Mouse (Mus musculus): ENCODE results near the gene Jkamp. TPM values are rescaled to one million over a fixed set of nuclear protein-coding genes. Genes with fewer than 3 reads are reported as not detected.

Gene Jkamp
- polyA plus RNA-seq, 1 experiment from 2014 or later: 22.9 TPM

- peaks cover 67% of the 10 kb centered on the region for H3K36me3 ChIP-seq
- H3K27ac ChIP-seq: no peak overlapping the region
- no peak for ATAC-seq
- no peaks in the 10 kb centered on the region for H3K27me3 ChIP-seq (replicated peaks)
- H3K4me3 ChIP-seq: no peak overlapping the region
- 88% methylated on average over 8 of the region's 8 CpGs for WGBS (ENCODE audit: insufficient replicate concordance)
- H3K9me3 ChIP-seq (replicated peaks): no peaks in the 10 kb centered on the region
- no peaks in the 10 kb centered on the region for H3K4me1 ChIP-seq
- no peak overlapping the region for H3K9ac ChIP-seq
- H3K4me2 ChIP-seq: no peak overlapping the region
Measured at GRCm38 (mm10) chr12:72096966-72097365, 11.6 kb downstream of the Jkamp start.

GRCm38 (mm10) chr12:72102776-72103175 lies 17.4 kb downstream of the Jkamp start:
- ATAC-seq: no peak
- H3K9ac ChIP-seq: no peak overlapping the region
- no peak overlapping the region for H3K27ac ChIP-seq
- H3K4me2 ChIP-seq: no peak overlapping the region
- 72% methylated on average over 6 of the region's 6 CpGs for WGBS (ENCODE audit: insufficient replicate concordance)
- peaks cover 14% of the 10 kb centered on the region for H3K36me3 ChIP-seq
- H3K9me3 ChIP-seq (replicated peaks): no peaks in the 10 kb centered on the region
- H3K27me3 ChIP-seq (replicated peaks): 0 out of 2 replicates have a peak, but pooled peaks cover 3% of the 10 kb centered on the region
- H3K4me1 ChIP-seq: peaks cover 5% of the 10 kb centered on the region; the same call in 1 of the 2 replicates
- no peak overlapping the region for H3K4me3 ChIP-seq

GRCm38 (mm10) chr12:72104027-72104426 lies 18.6 kb downstream of the Jkamp start:
- ATAC-seq: no peak
- WGBS (ENCODE audit: insufficient replicate concordance): 70% methylated on average over 5 of the region's 5 CpGs
- no peaks in the 10 kb centered on the region for H3K9me3 ChIP-seq (replicated peaks)

DNA sequence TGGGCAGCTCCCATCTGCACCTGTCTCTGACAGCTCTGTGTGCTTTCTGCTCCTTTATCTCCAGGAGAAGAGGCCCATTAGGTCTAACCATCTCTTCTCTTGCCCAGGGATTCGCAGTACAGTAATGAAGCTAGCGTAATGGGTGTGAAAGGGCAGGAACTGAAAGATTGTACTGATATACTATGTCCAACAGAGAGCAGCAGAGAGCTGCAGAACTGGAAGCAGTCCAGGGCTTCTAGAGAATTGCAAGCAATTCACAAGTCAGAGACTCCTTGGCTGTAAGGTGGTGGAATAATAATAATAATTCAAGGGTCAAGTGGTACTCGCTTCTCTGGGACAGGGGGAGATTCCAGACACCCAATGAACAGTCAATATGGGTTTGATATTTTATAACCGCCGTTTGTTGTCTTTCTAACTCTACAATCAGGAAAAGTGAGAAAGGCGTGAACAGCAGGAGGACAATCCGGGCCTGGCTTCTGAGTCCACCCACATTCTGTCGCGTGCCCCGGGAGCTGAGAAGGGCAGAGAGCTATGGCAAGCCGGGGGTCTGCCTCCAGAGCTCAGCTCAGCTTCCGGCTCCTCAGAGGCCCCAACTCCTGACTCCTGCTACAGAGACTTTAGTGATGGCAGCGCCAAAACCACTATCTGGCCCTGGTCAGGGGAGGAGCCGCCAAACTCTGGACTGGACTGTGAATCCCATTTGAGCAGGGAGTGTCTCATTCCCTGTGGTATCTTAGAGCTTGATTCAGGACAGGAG lies 19.3 kb downstream of the Jkamp start:
- H3K27me3 ChIP-seq (replicated peaks): 0 out of 2 replicates have a peak, but pooled peaks cover 3% of the 10 kb centered on the region
- peaks cover 5% of the 10 kb centered on the region; the same call in 1 of the 2 replicates for H3K4me1 ChIP-seq
- ATAC-seq: no peak
- H3K4me3 ChIP-seq: no peak overlapping the region
- peak overlapping the region; percentile 27 for H3K4me2 ChIP-seq
- no peak overlapping the region for H3K9ac ChIP-seq
- 23% methylated on average over 14 of the region's 14 CpGs for WGBS (ENCODE audit: insufficient replicate concordance)
- H3K9me3 ChIP-seq (replicated peaks): no peaks in the 10 kb centered on the region
- H3K27ac ChIP-seq: no peak overlapping the region
- H3K36me3 ChIP-seq: peaks cover 8% of the 10 kb centered on the region

More at GRCm38 (mm10) chr12:72104027-72104426, 18.6 kb downstream of the Jkamp start:
- no peak overlapping the region for H3K27ac ChIP-seq
- H3K4me1 ChIP-seq: peaks cover 5% of the 10 kb centered on the region; the same call in 1 of the 2 replicates
- H3K4me3 ChIP-seq: no peak overlapping the region
- H3K4me2 ChIP-seq: no peak overlapping the region
- H3K27me3 ChIP-seq (replicated peaks): 0 out of 2 replicates have a peak, but pooled peaks cover 3% of the 10 kb centered on the region
- peaks cover 8% of the 10 kb centered on the region for H3K36me3 ChIP-seq
- H3K9ac ChIP-seq: no peak overlapping the region

GRCm38 (mm10) chr12:72115126-72115525 lies 29.7 kb downstream of the Jkamp start:
- H3K9me3 ChIP-seq (replicated peaks): no peaks in the 10 kb centered on the region
- H3K27ac ChIP-seq: no peak overlapping the region
- no peak overlapping the region for H3K4me3 ChIP-seq
- no peak overlapping the region for H3K9ac ChIP-seq
- no peaks in the 10 kb centered on the region for H3K4me1 ChIP-seq
- no peaks in the 10 kb centered on the region for H3K36me3 ChIP-seq
- no peaks in the 10 kb centered on the region; the same call in 1 of the 2 replicates for H3K27me3 ChIP-seq (replicated peaks)
- no peak for ATAC-seq
- WGBS (ENCODE audit: insufficient replicate concordance): 61% methylated on average over 6 of the region's 6 CpGs
- H3K4me2 ChIP-seq: no peak overlapping the region

- H3K4me3 ChIP-seq: no peak overlapping the region
- no peaks in the 10 kb centered on the region for H3K4me1 ChIP-seq
- WGBS (ENCODE audit: insufficient replicate concordance): 65% methylated on average over 21 of the region's 23 CpGs
- no peak for ATAC-seq
- H3K9ac ChIP-seq: no peak overlapping the region
- no peak overlapping the region for H3K4me2 ChIP-seq
- H3K9me3 ChIP-seq (replicated peaks): no peaks in the 10 kb centered on the region
- H3K27ac ChIP-seq: no peak overlapping the region
- H3K27me3 ChIP-seq (replicated peaks): no peaks in the 10 kb centered on the region; the same call in 1 of the 2 replicates
- no peaks in the 10 kb centered on the region for H3K36me3 ChIP-seq
Measured at GRCm38 (mm10) chr12:72115686-72116345, 30.4 kb downstream of the Jkamp start.

DNA sequence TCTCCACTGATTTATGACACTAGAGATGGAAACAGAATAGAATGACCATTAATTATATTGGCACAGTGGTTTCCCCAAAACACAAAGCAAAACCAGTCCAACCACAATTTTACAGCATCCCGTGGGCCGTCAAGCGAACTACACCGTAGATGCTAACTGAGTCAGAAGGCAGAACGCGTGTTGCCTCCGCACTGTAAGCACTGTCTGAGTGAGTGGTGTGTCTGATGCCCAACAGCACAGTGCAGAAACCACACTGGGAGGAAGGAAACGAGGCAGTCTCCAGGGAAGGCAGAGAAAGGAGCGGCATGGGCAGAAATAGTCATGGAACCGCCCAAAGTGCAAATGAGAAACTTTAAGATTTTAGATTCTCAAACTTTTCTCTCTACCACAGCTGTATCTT lies 43.8 kb downstream of the Jkamp start:
- H3K27me3 ChIP-seq (replicated peaks): no peaks in the 10 kb centered on the region
- no peak for ATAC-seq
- H3K9ac ChIP-seq: no peak overlapping the region
- H3K9me3 ChIP-seq (replicated peaks): no peaks in the 10 kb centered on the region
- 72% methylated on average over 10 of the region's 10 CpGs for WGBS (ENCODE audit: insufficient replicate concordance)
- H3K36me3 ChIP-seq: no peaks in the 10 kb centered on the region
- H3K4me2 ChIP-seq: no peak overlapping the region
- no peaks in the 10 kb centered on the region for H3K4me1 ChIP-seq
- H3K4me3 ChIP-seq: no peak overlapping the region
- H3K27ac ChIP-seq: no peak overlapping the region

- H3K27me3 ChIP-seq (replicated peaks): no peaks in the 10 kb centered on the region
- no peaks in the 10 kb centered on the region for H3K36me3 ChIP-seq
- no peak overlapping the region for H3K4me3 ChIP-seq
- WGBS (ENCODE audit: insufficient replicate concordance): 73% methylated on average over 4 of the region's 4 CpGs
- H3K27ac ChIP-seq: no peak overlapping the region
- no peak overlapping the region for H3K9ac ChIP-seq
- no peak for ATAC-seq
- H3K4me1 ChIP-seq: no peaks in the 10 kb centered on the region
- no peak overlapping the region for H3K4me2 ChIP-seq
- no peaks in the 10 kb centered on the region for H3K9me3 ChIP-seq (replicated peaks)
Measured at GRCm38 (mm10) chr12:72150786-72151185, 65.4 kb downstream of the Jkamp start.

Small RNA genes lying within 50 kb of the gene (microRNA-seq; reads per million reads assigned to microRNA genes)
- gene Gm24466: not detected

Other genes starting within 250 kb of the Jkamp start
- gene Gpr135, start 14.5 kb upstream of the Jkamp start, polyA plus RNA-seq (2016; fragmentation: Nextera tagmentation; extraction: Ambion mirVana): 0.18 and 0.25 TPM in 2 replicates
- 5.2 and 5.3 TPM in 2 replicates for gene L3hypdh, start 150 bp upstream of the Jkamp start, polyA plus RNA-seq (2016; fragmentation: Nextera tagmentation; extraction: Ambion mirVana)
- gene Ccdc175, start 99.4 kb downstream of the Jkamp start, polyA plus RNA-seq (2016; fragmentation: Nextera tagmentation; extraction: Ambion mirVana): not detected in 2 replicates